Mouse (Mus musculus) heart, adult 18-20 months (tissue): ENCODE results near the gene Snrpc. TPM values are rescaled to one million over a fixed set of nuclear protein-coding genes. Genes with fewer than 3 reads are reported as not detected.
A peak's percentile ranks its signal among the peaks of the same experiment; 100 is the strongest.
"Not testable (repeated sequence)": the region's sequence is repeated elsewhere in the genome, so short reads cannot be mapped to it uniquely, and the experiment has no call there.

ENCODE experiments used
- DNase-seq, 2 experiments: peaks; one replicate each; pipeline ENCODE4 v3.0.0; 2021 to 2022; ENCODE audit warnings: mixed read lengths in 1 of 2
- long read RNA-seq, 2 experiments: library from polyadenylated mRNA; stranded (forward); transcript quantifications; one replicate each; pipeline ENCODE4 v2.0.0; 2021
- total RNA-seq, 2 experiments: library from RNA; stranded (reverse); gene quantifications; 2 replicates each; pipeline ENCODE4 v1.2.3; 2021

Gene Snrpc
- total RNA-seq, result 10 to 100 TPM; 46.0 to 50.6 TPM
- long read RNA-seq, experiment 1, transcript Snrpc-201 (6 exons, 758 nt), result major isoform, 34 of 37 reads
- long read RNA-seq, experiment 1, partial matches to known transcripts, result 3 of 37 reads
- long read RNA-seq, experiment 1, other reads (novel, unspliced or antisense), result 0 of 37 reads
- long read RNA-seq, experiment 2, transcript Snrpc-201 (6 exons, 758 nt), result major isoform, 20 of 20 reads
- long read RNA-seq, experiment 2, partial matches to known transcripts, result 0 of 20 reads
- long read RNA-seq, experiment 2, other reads (novel, unspliced or antisense), result 0 of 20 reads

DNA sequence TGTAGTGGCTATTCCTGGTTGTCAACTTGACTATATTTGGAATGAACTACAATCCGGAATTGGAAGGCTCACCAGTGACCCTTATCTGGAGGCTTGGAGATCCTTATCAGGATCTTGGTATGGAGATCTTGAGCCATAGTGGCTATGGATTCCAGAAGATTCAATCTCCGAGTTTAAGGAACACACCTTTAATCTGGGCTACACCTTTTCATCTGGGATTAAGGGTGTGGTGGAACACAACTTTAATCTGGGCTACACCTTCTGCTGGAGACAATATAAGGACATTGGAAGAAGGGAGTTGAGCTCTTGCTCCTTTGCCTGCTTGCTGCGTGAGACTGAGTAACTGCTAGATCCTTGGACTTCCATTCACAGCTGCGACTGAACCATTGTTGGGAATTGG is at the start of gene Snrpc:
Gene Snrpc (plus strand): TSS at position 301 of the 400 bp plus-strand sequence.
- not testable (repeated sequence) for DNase-seq

DNA sequence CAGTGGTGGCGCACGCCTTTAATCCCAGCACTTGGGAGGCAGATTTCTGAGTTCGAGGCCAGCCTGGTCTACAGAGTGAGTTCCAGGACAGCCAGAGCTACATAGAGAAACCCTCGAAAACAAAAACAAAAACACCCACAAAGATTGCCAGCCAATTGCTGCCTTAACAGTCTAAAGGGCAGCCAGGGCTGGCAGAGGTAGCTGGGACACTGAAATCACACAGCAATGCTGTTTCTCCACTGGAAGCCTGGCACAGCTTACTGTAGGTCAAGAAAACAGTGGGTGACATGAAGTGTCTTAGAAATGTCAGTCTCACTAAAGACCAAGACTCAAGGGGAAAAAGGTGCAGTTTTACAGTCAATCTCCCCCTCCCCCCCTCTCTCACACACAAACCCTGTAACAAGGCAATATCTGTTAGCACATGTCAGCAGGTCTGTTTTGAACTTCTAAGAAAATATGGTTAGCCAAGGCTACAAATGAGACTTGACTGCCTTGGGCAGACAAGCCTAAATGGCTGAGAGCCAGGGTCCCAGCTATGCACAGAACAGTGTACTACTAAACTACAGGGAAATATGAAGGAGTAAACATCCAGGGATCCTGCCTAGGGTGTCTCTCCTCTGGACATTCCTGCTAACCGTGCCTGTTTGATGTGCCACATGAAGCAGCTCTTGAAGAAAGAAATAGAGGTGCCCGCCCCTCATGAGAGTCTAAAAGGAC is 49.3 kb upstream of the Snrpc start:
- no peak for DNase-seq

DNA sequence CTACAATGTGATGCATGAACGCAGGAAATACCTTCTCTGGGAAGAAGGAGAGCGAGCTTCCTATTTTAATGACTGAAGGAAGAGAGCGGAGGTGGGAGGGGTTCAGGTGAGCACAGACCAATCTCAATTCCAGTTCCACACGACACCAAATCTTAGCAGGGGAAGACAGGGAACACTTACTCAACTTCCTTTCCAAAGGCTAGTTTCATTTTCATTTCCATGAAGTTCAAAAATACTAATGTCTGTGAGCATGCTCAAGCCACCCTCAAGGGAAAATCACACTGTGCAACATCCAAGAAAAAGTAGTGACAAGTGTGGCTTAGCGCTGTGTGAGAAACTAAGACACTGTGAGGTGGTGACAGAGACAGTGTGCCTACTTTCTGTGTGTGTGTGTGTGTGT is 47.9 kb upstream of the Snrpc start:
- DNase-seq, result peak in 1 of 2 experiments; percentile 16

DNA sequence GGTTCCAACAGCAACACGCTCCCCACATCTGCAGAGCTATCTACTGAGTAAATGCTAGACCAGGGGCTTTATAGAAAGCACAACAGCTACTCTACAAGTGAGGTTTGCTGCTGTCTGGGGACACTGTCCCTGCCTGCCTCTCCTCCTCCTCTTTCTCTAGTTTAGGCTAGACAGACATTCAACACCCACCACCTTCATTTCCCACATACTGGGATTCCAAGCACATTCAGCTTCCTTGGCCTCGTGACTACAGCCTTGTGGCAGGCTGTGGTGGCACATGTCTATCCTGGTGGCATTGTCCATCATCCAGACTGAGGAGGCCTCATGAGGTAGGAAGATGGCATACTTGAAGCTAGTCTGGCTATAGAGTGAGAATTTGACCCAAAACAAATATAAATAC is 47.0 kb upstream of the Snrpc start:
- DNase-seq, result no peak

DNA sequence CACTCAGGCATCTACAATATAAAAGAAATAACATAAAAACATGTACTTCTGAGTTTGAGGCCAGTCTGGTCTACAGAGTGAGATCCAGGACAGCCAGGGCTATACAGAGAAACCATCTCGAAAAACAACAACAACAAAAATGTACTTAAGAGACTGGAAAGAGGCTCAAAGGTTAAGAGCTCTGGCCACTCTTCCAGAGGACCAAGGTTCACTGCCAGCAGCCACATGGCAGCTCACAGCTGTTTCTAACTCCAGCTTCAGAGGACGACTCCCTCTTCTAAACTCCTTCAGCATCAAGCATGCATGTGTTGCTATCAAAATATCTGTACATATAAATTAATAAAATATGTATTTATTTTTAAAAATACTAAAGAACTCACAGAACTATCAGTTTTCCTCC is 46.4 kb upstream of the Snrpc start:
- no peak for DNase-seq

DNA sequence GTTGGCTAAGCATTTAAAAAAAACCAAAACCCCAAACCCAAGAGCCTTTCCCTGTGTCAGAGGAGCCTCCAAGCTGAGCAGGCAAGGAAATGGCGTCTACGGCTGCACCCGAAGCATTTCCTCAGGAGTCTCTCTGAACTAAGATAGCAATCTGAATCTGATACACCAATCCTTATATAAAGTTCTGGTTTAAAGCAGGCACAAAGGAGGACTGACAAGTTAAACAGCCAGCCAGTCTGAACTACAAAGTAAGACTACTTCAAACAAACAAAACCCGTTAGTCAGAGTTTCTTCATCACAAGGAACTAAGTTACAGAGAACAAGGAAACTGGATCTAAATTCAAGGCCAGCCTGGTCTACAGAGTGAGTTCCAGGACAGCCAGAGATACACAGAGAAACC is 45.4 kb upstream of the Snrpc start:
- no peak for DNase-seq

DNA sequence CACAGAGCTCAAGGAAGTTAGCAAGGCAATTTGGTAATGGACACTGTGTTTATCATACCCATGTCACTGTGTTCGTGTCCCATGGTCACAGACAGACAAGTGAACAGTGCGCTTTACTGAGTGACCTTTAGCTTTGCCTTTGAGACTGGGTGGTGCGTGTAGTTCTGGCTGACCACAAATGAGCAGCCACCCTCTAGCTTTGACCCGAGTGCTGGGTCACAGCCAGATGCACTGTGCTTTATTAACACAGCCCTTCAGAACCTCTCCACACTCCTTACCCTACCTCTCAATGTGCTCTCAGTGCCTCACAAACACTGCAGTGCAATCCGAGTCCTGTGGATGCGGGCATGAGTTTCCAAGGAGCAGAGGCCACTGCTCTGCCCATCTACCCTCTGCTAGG is 44.8 kb upstream of the Snrpc start:
- DNase-seq, result peak; percentile 49 to 50

DNA sequence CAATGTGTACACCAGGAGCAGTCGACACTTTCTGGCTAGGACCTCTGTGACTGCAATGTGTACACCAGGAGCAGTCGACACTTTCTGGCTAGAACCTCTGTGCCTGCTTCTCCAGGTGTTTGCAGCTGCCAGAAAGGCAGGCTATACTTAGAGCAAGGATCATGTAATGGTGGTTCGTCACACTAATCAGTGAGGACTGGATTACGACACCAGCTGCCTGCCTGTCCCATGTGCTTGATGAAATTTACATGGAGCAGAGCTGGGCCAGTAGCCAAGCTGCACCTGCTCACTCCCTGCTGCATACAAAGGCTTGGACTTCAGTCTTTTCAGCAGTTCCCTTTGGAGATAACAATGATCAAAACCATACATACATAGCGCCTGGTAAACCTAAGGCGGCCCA is 41.2 kb upstream of the Snrpc start:
- peak; percentile 75 to 84 for DNase-seq

DNA sequence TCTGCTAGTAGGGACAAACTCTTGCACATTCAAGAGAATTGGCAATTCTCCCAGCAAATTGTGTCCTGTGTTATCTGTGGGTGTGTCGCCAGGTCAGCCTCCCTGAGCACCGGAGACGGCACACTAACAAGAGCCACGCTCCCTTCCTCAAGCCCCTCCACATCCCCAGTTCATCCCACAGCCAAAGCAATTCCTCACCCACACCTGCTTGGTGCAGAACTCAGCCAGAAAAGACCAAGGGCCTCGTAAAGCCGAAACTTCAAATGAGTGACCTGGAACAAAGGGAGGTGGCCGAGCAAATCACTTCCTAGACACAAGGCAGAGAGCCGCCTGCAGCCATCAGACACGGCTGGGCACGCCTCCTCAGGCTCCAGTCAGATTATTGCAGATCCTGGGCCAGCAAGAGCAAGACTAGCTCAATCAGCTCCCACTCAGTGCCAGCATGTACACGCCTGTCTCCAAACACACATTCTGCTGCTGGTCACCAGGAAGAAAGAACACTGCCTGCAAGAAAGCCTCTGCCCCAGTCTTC is 40.5 kb upstream of the Snrpc start:
- DNase-seq, result peak; percentile 50 to 67

DNA sequence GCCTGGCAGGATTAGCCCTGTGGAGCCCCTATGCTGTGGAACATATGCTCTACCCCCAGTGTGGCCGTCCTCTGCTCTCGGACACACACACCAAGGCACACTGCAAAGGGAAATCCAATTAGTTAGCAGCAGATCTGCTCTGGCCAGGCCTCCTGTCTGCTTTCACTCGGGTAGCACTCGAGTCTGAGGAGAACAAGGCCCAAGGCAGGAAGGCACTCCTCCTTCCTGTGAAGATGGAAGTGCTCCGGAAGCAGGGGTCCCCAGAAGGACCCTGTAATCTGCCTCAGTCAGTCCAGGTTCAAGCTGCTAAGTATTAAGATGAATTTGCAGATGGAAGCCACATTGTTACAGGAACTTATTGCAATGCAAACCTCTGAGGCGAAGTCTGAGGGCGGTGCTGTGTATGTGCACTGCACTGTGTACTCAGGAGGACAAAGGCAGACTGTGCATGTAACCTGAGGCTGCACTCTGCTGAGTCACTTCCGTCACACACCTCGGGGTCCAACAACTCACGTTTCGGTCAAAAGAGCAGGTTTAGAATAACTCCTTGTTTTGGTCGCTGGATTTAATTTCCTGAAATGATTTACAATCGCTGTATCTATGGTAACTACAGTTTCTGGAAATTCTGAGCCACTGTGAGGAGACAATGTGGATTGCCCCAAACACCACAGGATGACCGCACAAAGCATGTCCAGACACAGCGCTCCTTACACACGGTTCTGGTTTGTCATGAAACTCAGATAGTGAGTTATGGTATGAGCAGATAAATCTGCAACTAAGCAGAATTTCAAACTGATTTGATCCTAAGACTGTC is 38.0 kb upstream of the Snrpc start:
- no peak for DNase-seq

DNA sequence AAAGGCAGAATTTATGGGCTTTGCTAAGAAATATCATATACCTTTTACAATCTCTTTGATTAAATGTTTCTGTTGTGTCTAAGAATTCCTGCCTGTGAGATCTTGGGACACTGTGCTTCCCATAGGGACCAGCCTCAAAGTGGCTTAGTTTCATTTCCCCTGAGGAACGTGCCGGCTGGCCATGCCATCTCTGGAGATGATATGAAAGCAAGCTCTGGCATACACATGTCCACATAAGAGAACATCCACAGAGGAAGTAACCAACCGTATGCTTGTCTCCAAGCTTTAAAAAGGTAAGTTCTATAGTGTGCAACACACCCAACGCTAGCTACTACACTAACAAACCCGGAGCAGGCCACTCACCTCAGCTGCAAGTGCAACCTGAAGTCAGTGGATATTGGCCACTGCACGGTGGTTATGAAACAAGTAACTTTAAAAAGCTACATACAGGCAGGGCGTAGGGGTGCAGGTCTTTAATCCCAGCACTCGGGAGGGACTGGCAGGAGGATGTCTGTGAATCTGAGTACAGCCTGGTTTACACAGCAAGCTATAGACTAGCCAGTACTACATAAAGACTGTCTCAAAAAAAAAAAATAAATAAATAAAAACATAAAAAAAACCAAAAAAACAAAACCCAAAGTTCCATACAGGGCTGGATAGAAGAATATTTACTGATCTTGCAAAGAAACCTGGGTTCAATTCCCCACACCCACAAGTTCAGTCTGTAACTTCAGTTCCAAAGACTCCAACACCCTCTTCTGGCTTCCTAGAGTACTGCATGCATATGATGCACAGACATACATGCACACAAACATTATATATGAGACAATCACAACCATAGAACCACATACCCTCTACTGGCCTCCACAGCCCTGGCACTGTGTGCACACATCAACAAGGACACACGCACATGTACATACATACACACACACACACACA is 37.0 kb upstream of the Snrpc start:
- DNase-seq, result no peak

DNA sequence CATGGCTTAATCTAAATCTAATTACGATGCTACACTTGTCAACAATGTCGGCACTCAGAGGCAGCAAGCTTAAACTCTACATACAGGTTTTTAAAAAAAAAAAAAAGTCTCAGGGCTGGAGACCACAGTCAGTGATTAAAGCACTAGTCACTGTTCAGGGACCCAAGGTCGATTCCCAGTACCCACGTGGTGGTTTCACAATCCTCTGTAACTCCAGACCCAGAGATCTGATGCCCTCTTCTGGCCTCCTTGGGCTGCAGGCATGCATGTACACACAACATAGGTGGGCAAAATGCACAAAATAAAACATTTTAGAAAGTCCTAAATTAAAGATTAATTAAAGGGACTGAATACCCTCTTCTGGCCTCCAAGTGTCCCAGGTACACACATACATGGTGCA is 34.2 kb upstream of the Snrpc start:
- no peak for DNase-seq

DNA sequence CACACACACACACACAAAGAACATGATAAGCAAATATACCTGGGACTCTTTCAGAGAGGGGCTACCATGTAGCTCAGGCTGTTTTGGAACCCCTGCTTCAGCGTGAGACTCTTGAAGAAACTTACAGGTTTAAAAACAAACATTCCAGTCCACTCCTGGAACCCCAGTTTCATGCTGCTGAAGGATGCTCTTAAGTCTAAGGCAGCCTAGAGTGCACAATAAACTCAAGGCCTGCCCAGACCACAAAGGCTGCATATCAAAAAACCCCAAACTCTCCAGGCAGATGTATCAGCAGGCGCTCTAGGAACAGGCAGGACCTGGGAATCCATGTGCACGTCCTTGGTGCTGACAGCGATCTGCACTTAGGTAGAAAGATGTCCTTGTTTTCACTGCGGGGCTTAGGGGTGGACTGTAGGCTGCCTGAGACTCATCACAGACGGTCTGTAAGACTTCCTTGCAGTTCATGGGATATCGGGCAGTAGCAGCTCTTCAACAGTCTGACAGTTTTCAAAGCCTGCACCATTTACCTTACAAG is 33.7 kb upstream of the Snrpc start:
- no peak for DNase-seq

DNA sequence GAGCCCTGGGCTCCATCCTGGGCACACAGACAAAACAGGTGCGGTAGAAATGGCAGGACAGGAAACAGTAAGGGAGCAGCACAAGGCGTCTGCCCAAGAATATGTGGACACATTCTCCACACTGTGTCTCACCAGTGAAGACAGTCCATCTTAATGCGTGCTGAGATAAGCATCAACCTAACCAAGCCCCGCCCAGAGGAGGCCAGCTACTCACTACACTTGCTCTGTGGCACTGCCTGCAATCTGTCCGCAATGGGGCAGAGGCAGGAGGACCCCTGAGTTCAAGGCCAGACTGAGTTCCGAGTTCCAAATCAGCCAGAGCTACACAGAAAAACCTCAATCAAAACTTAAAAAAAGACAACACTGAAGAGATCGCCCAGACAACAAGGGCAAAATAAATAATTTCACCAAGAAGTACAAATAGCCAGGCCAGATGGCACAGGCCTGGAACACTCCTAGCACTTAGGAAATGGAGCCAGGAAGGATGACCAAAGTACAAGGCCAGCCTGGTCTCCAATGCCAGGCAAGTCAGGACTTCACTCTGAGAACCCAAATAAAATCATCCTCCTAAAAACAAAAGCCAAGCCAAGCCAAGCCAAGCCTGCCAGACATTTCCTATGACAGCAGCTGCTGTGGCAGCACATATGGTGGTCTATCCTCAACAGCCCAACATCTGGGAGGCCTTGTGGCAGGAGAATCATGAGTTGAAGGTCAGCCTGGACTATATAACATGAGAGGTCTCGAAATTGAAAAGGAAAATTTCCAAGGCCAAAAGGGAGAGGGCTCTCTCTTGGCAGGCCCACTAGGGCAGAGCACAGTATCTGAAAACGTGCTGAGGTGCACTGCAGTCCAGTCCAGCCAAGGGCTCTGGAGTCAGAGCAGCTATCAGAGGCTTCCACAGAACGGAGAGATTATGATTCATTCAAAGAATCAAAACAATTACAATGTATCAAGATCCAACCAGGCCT is 32.9 kb upstream of the Snrpc start:
- peak in 1 of 2 experiments; percentile 37 for DNase-seq

DNA sequence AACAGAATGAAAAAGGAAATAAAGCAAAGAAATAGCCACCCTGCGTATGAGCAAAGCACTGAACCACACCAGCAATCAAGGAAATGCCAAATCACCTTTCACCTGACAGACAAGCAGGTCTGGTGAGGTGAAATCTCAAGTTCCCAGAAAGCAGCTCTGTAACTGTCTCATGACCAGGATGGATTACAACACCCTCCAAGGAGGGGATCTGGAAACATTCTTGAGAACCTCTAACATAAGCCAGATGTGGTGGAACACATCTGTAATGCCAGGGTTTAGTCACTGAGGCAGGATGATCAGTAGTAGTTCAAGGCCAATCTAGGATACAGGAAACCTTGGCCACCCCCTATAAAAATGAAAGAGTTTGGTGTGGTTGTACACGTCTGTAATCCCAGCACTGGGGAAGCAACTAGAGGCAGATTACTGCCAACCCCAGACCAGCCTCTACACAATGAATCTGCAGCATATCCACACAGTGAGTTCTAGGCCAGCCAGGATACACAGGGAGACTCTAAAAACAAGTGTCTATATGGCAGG is 30.3 kb upstream of the Snrpc start:
- DNase-seq, result no peak

DNA sequence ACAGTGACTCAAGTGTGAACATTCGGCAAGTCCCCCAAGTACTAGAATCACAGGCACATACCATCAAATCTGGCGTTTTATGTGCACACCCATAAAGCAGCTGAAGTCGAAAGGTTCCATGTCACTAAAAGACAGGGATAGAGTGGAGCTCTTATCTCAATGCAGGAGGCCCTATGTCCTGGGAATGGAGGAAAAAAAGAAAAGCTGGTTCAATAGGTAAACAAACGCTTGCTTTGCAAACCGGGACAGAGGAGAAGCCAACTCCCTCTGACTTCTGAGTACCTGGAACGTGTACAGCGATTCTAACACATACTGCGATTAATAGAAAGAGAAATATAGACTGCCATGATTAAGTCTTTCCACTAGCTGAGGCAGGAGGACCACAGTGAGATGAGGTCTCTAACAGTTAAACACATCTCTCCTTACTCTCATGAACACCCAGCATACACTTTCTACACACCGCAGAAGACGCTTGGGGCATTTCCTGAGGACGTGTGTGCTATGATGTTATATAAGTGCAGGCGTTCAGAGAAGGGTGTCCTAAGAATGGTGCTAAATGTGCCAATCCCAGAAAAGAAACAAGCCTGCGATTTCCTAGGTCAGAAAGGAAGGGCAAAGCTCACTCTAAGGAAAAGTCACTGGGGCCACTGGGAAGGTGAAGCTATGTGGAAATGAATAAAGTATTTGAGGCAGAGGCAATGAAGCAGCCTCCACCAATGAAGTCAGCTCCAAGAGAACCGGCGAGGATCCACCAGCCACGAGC is 27.2 kb upstream of the Snrpc start:
- DNase-seq, result no peak

DNA sequence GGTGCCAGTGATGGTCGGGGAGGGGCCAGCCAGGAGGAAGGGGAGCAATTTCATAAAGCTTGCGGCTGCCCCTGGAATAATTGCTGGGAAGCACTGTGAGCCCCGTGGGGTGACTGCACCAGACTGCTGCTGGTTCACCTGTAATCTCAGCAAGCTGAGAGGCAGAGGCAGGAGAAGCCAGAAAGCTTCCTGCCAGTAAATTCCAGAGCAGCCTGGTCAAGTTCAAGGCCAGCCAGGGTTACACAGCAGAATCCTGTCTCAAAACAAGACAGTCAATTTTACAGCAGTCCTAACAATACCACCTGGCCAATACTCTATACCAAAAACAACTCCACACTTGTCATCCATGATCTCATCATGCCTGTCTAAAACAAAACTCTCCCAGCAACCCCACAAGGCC is 26.0 kb upstream of the Snrpc start:
- no peak for DNase-seq

DNA sequence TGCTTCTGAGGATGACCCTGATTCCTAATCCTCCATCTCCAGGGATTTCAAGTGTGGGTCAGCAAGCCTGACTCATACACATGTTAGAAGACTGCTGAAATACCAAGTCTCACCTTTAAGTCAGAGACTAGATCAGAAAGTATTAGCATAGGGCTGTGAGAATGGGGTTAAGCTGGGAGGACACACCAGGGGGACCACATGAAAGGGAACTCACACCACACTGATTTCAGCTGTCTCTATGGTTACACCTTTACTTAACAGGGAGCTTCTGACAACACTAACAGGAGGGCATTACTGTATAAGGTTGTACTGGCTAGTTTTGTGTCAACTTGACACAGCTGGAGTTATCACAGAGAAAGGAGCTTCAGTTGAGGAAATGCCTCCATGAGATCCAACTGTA is 23.3 kb upstream of the Snrpc start:
- DNase-seq, result no peak

DNA sequence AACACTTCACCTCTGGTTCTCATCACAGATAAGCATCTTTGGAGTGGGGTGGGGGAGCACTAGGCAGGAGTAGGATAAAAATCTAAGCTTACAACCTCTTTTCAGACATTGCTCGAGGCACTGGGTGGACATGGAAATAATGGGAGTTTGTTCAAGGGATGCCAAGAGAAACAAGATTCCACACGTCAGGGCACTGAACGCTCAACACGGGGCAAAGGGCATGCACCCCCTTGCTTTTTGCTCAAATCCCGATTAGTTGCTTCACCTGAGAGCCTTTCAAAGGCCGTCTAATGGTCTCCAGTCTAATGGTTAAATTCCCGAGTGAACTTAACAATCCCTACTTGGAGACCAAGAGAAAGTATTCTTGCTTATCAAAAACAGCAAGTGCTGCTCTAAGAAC is 18.9 kb upstream of the Snrpc start:
- DNase-seq, result no peak
